Mouse (Mus musculus) urinary bladder, adult 2 months (tissue): Measurements from ENCODE around the gene Mkks. TPM values are rescaled to one million over a fixed set of nuclear protein-coding genes. Genes with fewer than 3 reads are reported as not detected.

Experiments used
- DNase-seq: peaks from one replicate; pipeline ENCODE4 v3.0.0; 2022; ENCODE audit warnings: low spot score
- polyA plus RNA-seq: library from polyadenylated mRNA; depleted of rRNA; stranded (reverse); fragments of >200 nt; gene quantifications from 2 replicates; pipeline ENCODE4 v1.2.3, GENCODE M21; 2012; rRNA removed

Gene Mkks
- polyA plus RNA-seq, 1 experiment, result 11.2 TPM

DNA sequence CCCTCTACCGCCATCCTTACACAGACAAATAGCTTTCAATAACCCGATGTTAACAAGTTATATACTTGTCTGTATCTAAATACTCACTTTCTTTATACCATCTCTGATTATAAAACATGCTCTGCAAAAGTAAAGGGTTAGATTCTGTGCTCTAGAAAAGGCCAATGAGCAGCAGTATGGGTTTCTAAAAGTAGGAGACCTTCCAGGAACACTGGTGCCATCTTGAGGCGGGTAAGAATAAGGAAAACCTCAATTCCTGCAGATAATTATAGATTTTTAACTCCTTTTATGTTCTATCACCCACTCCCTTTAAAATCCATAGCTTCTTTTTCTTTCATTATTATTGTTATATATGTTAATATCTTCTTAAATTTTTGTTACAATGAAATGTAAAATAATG is 55.3 kb downstream of the Mkks start:
- DNase-seq, result no peak

DNA sequence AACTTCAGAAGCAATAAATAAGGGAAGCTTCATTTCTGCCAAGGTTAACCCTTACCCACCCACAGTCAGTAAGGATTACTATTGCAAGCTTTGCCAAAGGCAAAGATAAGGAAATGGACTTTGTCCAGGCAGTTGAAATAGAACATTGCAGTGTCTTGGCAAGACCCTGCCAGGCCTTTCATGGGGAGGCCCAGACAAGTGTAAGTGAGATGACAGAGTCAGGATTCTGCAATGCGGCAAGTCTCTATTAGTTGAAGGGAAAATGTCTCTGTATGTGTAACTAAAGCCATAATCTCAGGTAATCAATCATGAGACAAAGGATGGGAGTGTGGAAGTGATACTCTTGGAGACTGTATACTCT is 56.5 kb downstream of the Mkks start:
- no peak for DNase-seq

DNA sequence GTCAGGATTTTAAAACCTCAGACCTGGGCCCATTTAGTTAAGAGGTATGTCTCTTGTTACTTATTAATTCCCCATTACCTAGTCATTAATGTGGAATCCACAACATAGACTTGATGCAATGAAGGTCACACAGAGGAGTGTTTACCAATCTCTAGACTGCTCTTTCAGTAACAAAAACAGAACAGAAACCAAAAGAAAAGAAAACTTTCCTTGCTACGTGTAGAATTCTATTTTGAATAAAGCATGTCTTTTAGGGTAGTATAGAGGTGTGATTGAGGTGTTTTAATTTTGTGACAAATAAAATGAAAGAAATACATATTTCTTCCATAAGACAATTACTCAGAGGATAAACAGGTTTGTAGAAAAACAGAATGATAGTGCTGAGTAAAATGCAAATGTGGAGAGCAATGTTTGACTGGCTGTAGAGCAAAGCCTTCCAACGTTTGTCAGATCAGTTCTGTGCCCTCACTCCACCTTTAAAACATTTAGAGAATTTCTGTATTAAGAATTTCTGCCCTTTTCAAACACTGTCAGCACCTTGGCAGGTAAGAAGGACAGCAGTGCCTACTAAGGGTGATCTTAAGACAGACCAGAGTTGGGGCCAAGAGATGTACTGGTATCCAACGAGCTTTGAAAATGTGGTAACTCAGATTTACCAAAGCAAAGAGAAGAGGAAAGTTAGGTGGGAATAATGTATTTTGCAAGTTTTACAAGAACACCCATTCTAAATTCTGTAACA is 57.0 kb downstream of the Mkks start:
- no peak for DNase-seq

DNA sequence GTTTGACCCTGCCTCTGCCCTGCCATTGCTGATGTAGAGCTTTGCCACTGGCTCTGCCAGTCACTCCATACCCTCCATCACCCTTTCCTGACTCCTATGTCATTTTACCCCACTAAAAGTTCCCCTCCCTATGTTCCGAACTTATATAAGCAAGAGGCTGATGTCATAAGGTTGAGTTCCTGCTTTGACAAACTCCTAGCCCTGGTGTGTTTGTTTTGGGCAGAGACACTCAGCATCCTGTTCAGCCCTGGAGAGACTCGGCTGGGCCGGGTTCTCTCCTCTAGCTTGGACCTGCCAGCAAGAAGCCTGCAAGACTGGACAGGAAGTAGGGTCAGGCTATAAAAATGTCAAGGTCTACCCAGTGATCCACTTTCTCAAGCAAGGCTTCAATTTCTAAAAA is 58.3 kb downstream of the Mkks start:
- DNase-seq, result no peak

DNA sequence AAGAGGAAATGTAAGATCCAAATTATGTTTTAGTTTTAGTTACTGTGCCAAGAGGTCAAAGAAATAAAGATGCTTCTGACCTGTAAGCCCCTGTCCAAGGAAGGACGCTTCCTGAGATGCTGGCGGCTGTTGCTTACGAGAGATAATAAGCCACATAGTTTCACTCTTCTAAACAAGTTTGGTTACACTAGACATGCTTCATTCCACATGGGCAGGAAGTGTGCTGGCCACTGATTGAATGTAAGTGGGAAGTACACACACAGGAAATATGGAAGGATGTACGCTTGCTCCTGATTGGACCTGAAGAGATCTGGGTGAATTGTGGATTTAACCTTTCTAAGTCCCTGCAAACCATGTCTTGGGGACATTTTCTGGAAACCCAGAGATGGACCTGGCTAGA is 63.6 kb downstream of the Mkks start:
- DNase-seq, result no peak

Other genes starting within 250 kb of the Mkks start
- 1.6 and 2.3 TPM in 2 replicates for gene Snap25, start 177.9 kb downstream of the Mkks start, polyA plus RNA-seq
- gene AL731706.2, start 5.7 kb downstream of the Mkks start, polyA plus RNA-seq, result not detected in 2 replicates
- gene Slx4ip, start 171 bp downstream of the Mkks start, polyA plus RNA-seq, result 2.5 and 3.0 TPM in 2 replicates
- 20.1 and 25.3 TPM in 2 replicates for gene AL731706.1, start within 50 bp of the Mkks start, polyA plus RNA-seq
- gene Jag1, start 225.3 kb upstream of the Mkks start, polyA plus RNA-seq, result 8.1 and 20.0 TPM in 2 replicates